Mouse (Mus musculus): ENCODE results near the gene Raph1. TPM values are rescaled to one million over a fixed set of nuclear protein-coding genes. Genes with fewer than 3 reads are reported as not detected.

The Raph1 gene
- total RNA-seq (2021), result 100 to 1,000 TPM; 114 to 132 TPM

GRCm38 (mm10) chr1:60566631-60567311 lies at the start of gene Raph1:
Raph1 (minus strand) TSS chr1:60567104.
- intact Hi-C loops (cut with DNase I), result loop anchor here (2.0 to 5.0 kb wide), 5 partner anchors 39 to 391 kb away; partner anchors contain the start of gene Cd28
- DNase-seq (ENCODE audit: low spot score), result peak; percentile 88

- intact Hi-C loops (cut with DNase I), result no loop called here
- DNase-seq (ENCODE audit: low spot score), result no peak
These were observed 48.8 kb upstream of the Raph1 start for GRCm38 (mm10) chr1:60615703-60616102.

GRCm38 (mm10) chr1:60614902-60615301 lies 48.0 kb upstream of the Raph1 start:
- no peak for DNase-seq (ENCODE audit: low spot score)
- intact Hi-C loops (cut with DNase I), result no loop called here

- no peak for DNase-seq (ENCODE audit: low spot score)
- intact Hi-C loops (cut with DNase I), result no loop called here
These were observed 45.1 kb upstream of the Raph1 start for GRCm38 (mm10) chr1:60611968-60612367.

GRCm38 (mm10) chr1:60610631-60611030 lies 43.7 kb upstream of the Raph1 start:
- intact Hi-C loops (cut with DNase I), result no loop called here
- DNase-seq (ENCODE audit: low spot score), result no peak

GRCm38 (mm10) chr1:60609011-60609775 lies 42.3 kb upstream of the Raph1 start:
- intact Hi-C loops (cut with DNase I), result loop anchor here (2.0 kb wide), 1 partner anchor 208 kb away; no protein-coding TSS in a partner anchor
- peak; percentile 39 for DNase-seq (ENCODE audit: low spot score)

GRCm38 (mm10) chr1:60604481-60605021 lies 37.6 kb upstream of the Raph1 start:
- intact Hi-C loops (cut with DNase I), result no loop called here
- DNase-seq (ENCODE audit: low spot score), result no peak

- DNase-seq (ENCODE audit: low spot score), result no peak
- intact Hi-C loops (cut with DNase I), result no loop called here
These were observed 33.8 kb upstream of the Raph1 start for GRCm38 (mm10) chr1:60600682-60601081.

- DNase-seq (ENCODE audit: low spot score), result no peak
- intact Hi-C loops (cut with DNase I), result no loop called here
These were observed 33.0 kb upstream of the Raph1 start for GRCm38 (mm10) chr1:60599926-60600325.

- DNase-seq (ENCODE audit: low spot score), result no peak
- intact Hi-C loops (cut with DNase I), result no loop called here
These were observed 32.3 kb upstream of the Raph1 start for GRCm38 (mm10) chr1:60599013-60599701.

GRCm38 (mm10) chr1:60596386-60597320 lies 29.7 kb upstream of the Raph1 start:
- no peak for DNase-seq (ENCODE audit: low spot score)
- intact Hi-C loops (cut with DNase I), result no loop called here

GRCm38 (mm10) chr1:60593101-60593500 lies 26.2 kb upstream of the Raph1 start:
- DNase-seq (ENCODE audit: low spot score), result no peak
- intact Hi-C loops (cut with DNase I), result no loop called here

- intact Hi-C loops (cut with DNase I), result no loop called here
- DNase-seq (ENCODE audit: low spot score), result no peak
These were observed 22.2 kb upstream of the Raph1 start for GRCm38 (mm10) chr1:60588887-60589629.

- no peak for DNase-seq (ENCODE audit: low spot score)
- intact Hi-C loops (cut with DNase I), result no loop called here
These were observed 14.1 kb upstream of the Raph1 start for GRCm38 (mm10) chr1:60580990-60581389.

GRCm38 (mm10) chr1:60579886-60580285 lies 13.0 kb upstream of the Raph1 start:
- intact Hi-C loops (cut with DNase I), result no loop called here
- no peak for DNase-seq (ENCODE audit: low spot score)

- intact Hi-C loops (cut with DNase I), result no loop called here
- no peak for DNase-seq (ENCODE audit: low spot score)
These were observed 5.8 kb upstream of the Raph1 start for GRCm38 (mm10) chr1:60572699-60573098.

- DNase-seq (ENCODE audit: low spot score), result no peak
- intact Hi-C loops (cut with DNase I), result loop anchor here (5.0 kb wide), 4 partner anchors 42 to 388 kb away; partner anchors contain the start of gene Cd28
These were observed 2.8 kb upstream of the Raph1 start for GRCm38 (mm10) chr1:60569741-60570140.

- no peak for DNase-seq (ENCODE audit: low spot score)
- intact Hi-C loops (cut with DNase I), result loop anchor here (5.0 kb wide), 4 partner anchors 42 to 388 kb away; partner anchors contain the start of gene Cd28
These were observed 2.3 kb upstream of the Raph1 start for GRCm38 (mm10) chr1:60569210-60569609.
